Mouse (Mus musculus) small intestine, adult 2 months (tissue): ENCODE results near the gene Cidec. TPM values are rescaled to one million over a fixed set of nuclear protein-coding genes. Genes with fewer than 3 reads are reported as not detected.
A peak's percentile ranks its signal among the peaks of the same experiment; 100 is the strongest.

Source experiments
- H3K27ac ChIP-seq: fragments of 200-500 bp; 2 replicates; pipeline ENCODE4 v1.5.1; 2012; ENCODE audit warnings: low read depth, low read length, control low read depth, inconsistent platforms; ENCODE audit not compliant: insufficient read depth
- H3K27me3 ChIP-seq: fragments of 200-500 bp; 2 replicates; pipeline ENCODE4 v1.6.1; 2012; ENCODE audit warnings: mild to moderate bottlenecking, moderate library complexity, low read length, inconsistent platforms; ENCODE audit not compliant: control insufficient read depth, insufficient read depth
- H3K36me3 ChIP-seq: fragments of 200-500 bp; 2 replicates; pipeline ENCODE4 v1.6.1; 2012; ENCODE audit warnings: mild to moderate bottlenecking, low read length, control low read depth, inconsistent platforms; ENCODE audit not compliant: control insufficient read depth, insufficient read depth
- H3K4me1 ChIP-seq: fragments of 200-500 bp; 2 replicates; pipeline ENCODE4 v1.6.1; 2012; ENCODE audit warnings: low read length, inconsistent platforms, mixed read lengths; ENCODE audit not compliant: control insufficient read depth, insufficient read depth, insufficient read length
- H3K4me3 ChIP-seq: fragments of 200-500 bp; 2 replicates; pipeline ENCODE4 v1.5.1; 2012; ENCODE audit warnings: low read depth, mild to moderate bottlenecking, control low read depth, inconsistent platforms, low read length, moderate library complexity
- CTCF ChIP-seq: fragments of 200-500 bp; IDR thresholded peaks from 2 replicates; pipeline ENCODE4 v1.5.1; 2012; ENCODE audit warnings: low read depth, mild to moderate bottlenecking, control low read depth, inconsistent platforms, low read length, moderate library complexity, mixed read lengths; ENCODE audit not compliant: insufficient replicate concordance, insufficient read length; ENCODE audit errors: extremely low read depth
- POLR2A ChIP-seq: fragments of 200-500 bp; IDR thresholded peaks from 2 replicates; pipeline ENCODE4 v1.6.1; 2012; ENCODE audit warnings: low read depth, mild to moderate bottlenecking, control low read depth, inconsistent platforms, low read length, moderate library complexity
- WGBS: fragments of 180-500 bp; shearing (Covaris S2); methylation state at CpG from one replicate; pipeline ENCODE4 v1.1.7; 2018; 5-methylcytosine and 5-hydroxymethylcytosine counted together
- polyA plus RNA-seq: library from polyadenylated mRNA; depleted of rRNA; stranded (reverse); fragments of >200 nt; gene quantifications from 2 replicates; pipeline ENCODE4 v1.2.3, GENCODE M21; 2012; rRNA removed

The Cidec gene
- 156 and 346 TPM in 2 replicates for polyA plus RNA-seq

- Histone ChIP-seq H3K27me3 (no peaks in the 10 kb centered on the region), H3K36me3 (no peaks in the 10 kb centered on the region), H3K27ac (peak within 1 kb of the TSS; percentile 86), H3K4me3 (peak within 1 kb of the TSS; percentile 60), H3K4me1 (peaks cover 16% of the 10 kb centered on the region)
- 91% methylated on average over 9 of the region's 9 CpGs for WGBS
- TF ChIP-seq CTCF (no peak), POLR2A (no peak)
Observed at GRCm38 (mm10) chr6:113435664-113436205, at the start of gene Cidec. Gene Cidec, minus strand, starts transcription at chr6:113435760.

GRCm38 (mm10) chr6:113483729-113484128, 48.2 kb upstream of the Cidec start:
- H3K27ac ChIP-seq = peak overlapping the region; percentile 35; the same call in 1 of the 2 replicates
- TF ChIP-seq POLR2A (no peak), CTCF (no peak)
- peak overlapping the region; percentile 67 for H3K4me3 ChIP-seq
- no peaks in the 10 kb centered on the region for H3K27me3 ChIP-seq
- H3K36me3 ChIP-seq = peaks cover 30% of the 10 kb centered on the region
- WGBS = 7% methylated on average over 10 of the region's 10 CpGs
- H3K4me1 ChIP-seq = peaks cover 19% of the 10 kb centered on the region

- WGBS = under 1% methylated on average over 26 of the region's 26 CpGs
- peak within 1 kb of the TSS; percentile 73 for H3K27ac ChIP-seq
Observed at GRCm38 (mm10) chr6:113483100-113483615, 47.6 kb upstream of the Cidec start, which contains the start of gene Creld1. Gene Creld1, plus strand, starts transcription at chr6:113483297.

GRCm38 (mm10) chr6:113482477-113483099, 47.0 kb upstream of the Cidec start:
- Histone ChIP-seq H3K4me1 (peaks cover 14% of the 10 kb centered on the region), H3K4me3 (peak overlapping the region; percentile 67), H3K27me3 (no peaks in the 10 kb centered on the region), H3K36me3 (peaks cover 30% of the 10 kb centered on the region), H3K27ac (peak overlapping the region; percentile 73)
- no peak for TF ChIP-seq CTCF
- no peak for TF ChIP-seq POLR2A
- WGBS = 2% methylated on average over 65 of the region's 65 CpGs

More at GRCm38 (mm10) chr6:113483100-113483615, 47.6 kb upstream of the Cidec start, which contains the start of gene Creld1:
- no peak for TF ChIP-seq CTCF
- no peak; the same call in 1 of the 2 replicates for TF ChIP-seq POLR2A
- Histone ChIP-seq H3K36me3 (peaks cover 28% of the 10 kb centered on the region), H3K27me3 (no peaks in the 10 kb centered on the region), H3K4me1 (peaks cover 19% of the 10 kb centered on the region), H3K4me3 (peak within 1 kb of the TSS; percentile 67)

- TF ChIP-seq POLR2A (no peak), CTCF (no peak)
- H3K27ac ChIP-seq = no peak overlapping the region
- H3K4me3 ChIP-seq = no peak overlapping the region
- H3K4me1 ChIP-seq = peaks cover 23% of the 10 kb centered on the region
- peaks cover 43% of the 10 kb centered on the region for H3K36me3 ChIP-seq
- H3K27me3 ChIP-seq = no peaks in the 10 kb centered on the region
- WGBS = 79% methylated on average over 18 of the region's 18 CpGs
Observed at GRCm38 (mm10) chr6:113480555-113481373, 45.2 kb upstream of the Cidec start.

- H3K36me3 ChIP-seq = peaks cover 52% of the 10 kb centered on the region
- TF ChIP-seq POLR2A (no peak), CTCF (no peak)
- H3K4me3 ChIP-seq = no peak overlapping the region
- H3K4me1 ChIP-seq = peaks cover 30% of the 10 kb centered on the region
- H3K27me3 ChIP-seq = no peaks in the 10 kb centered on the region
- 84% methylated on average over 10 of the region's 10 CpGs for WGBS
- no peak overlapping the region for H3K27ac ChIP-seq
Observed at GRCm38 (mm10) chr6:113478906-113479305, 43.3 kb upstream of the Cidec start.
